Mouse (Mus musculus): ENCODE data around the gene Lenep. TPM values are rescaled to one million over a fixed set of nuclear protein-coding genes. Genes with fewer than 3 reads are reported as not detected.
"Not testable (repeated sequence)": the region's sequence is repeated elsewhere in the genome, so short reads cannot be mapped to it uniquely, and the experiment has no call there.

The Lenep gene
- polyA plus RNA-seq, 1 experiment from 2014 or later, result 0.89 TPM

- WGBS, result 3% methylated on average over 67 of the region's 68 CpGs
- Histone ChIP-seq H3K4me3 (peak within 1 kb of the TSS; percentile 95), H3K9me3 (no peaks in the 10 kb centered on the region), H3K27me3 (no peaks in the 10 kb centered on the region), H3K36me3 (peaks cover 26% of the 10 kb centered on the region), H3K27ac (replicated peaks) (peak within 1 kb of the TSS; percentile 92), H3K4me1 (replicated peaks) (peaks cover 20% of the 10 kb centered on the region), H3K9ac (peak within 1 kb of the TSS; percentile 98), H3K4me2 (peak within 1 kb of the TSS; percentile 81)
- peak; percentile 97 for ATAC-seq (ENCODE audit: low FRiP score, low read depth)
Measured at GRCm38 (mm10) chr3:89430171-89431159, 27.9 kb upstream of the Lenep start, which contains the start of gene Pygo2. TSS of gene Pygo2 (plus strand) at chr3:89430214.

- not testable (repeated sequence) for H3K9me3 ChIP-seq; H3K27me3 ChIP-seq; ATAC-seq (ENCODE audit: low FRiP score, low read depth); H3K9ac ChIP-seq; H3K4me2 ChIP-seq; H3K27ac ChIP-seq (replicated peaks); H3K4me3 ChIP-seq
- peaks cover 17% of the 10 kb centered on the region for H3K36me3 ChIP-seq
- 92% methylated on average over 7 of the region's 7 CpGs for WGBS
- peaks cover 20% of the 10 kb centered on the region for H3K4me1 ChIP-seq (replicated peaks)
Measured at GRCm38 (mm10) chr3:89429021-89429420, 26.4 kb upstream of the Lenep start.

GRCm38 (mm10) chr3:89425876-89426275 lies 23.3 kb upstream of the Lenep start:
- H3K9me3 ChIP-seq, result no peaks in the 10 kb centered on the region
- no peaks in the 10 kb centered on the region for H3K36me3 ChIP-seq
- H3K4me1 ChIP-seq (replicated peaks), result peaks cover 18% of the 10 kb centered on the region
- H3K4me3 ChIP-seq, result no peak overlapping the region
- H3K9ac ChIP-seq, result no peak overlapping the region
- H3K27me3 ChIP-seq, result no peaks in the 10 kb centered on the region
- WGBS, result 84% methylated on average over 4 of the region's 4 CpGs
- no peak overlapping the region for H3K4me2 ChIP-seq
- ATAC-seq (ENCODE audit: low FRiP score, low read depth), result no peak
- H3K27ac ChIP-seq (replicated peaks), result no peak overlapping the region

GRCm38 (mm10) chr3:89425141-89425525 lies 22.5 kb upstream of the Lenep start:
- Histone ChIP-seq H3K36me3 (no peaks in the 10 kb centered on the region), H3K4me2 (no peak overlapping the region), H3K9me3 (no peaks in the 10 kb centered on the region), H3K4me1 (replicated peaks) (peaks cover 17% of the 10 kb centered on the region), H3K27ac (replicated peaks) (no peak overlapping the region), H3K27me3 (no peaks in the 10 kb centered on the region), H3K9ac (no peak overlapping the region), H3K4me3 (no peak overlapping the region)
- WGBS, result 86% methylated on average over 5 of the region's 5 CpGs
- ATAC-seq (ENCODE audit: low FRiP score, low read depth), result no peak

- H3K9ac ChIP-seq, result no peak overlapping the region
- H3K9me3 ChIP-seq, result no peaks in the 10 kb centered on the region
- H3K36me3 ChIP-seq, result no peaks in the 10 kb centered on the region
- no peak for ATAC-seq (ENCODE audit: low FRiP score, low read depth)
- 90% methylated on average over 5 of the region's 5 CpGs for WGBS
- H3K27ac ChIP-seq (replicated peaks), result no peak overlapping the region
- H3K4me1 ChIP-seq (replicated peaks), result peaks cover 22% of the 10 kb centered on the region
- H3K4me2 ChIP-seq, result no peak overlapping the region
- no peaks in the 10 kb centered on the region for H3K27me3 ChIP-seq
- H3K4me3 ChIP-seq, result no peak overlapping the region
Measured at GRCm38 (mm10) chr3:89424416-89425140, 22.0 kb upstream of the Lenep start.

- ATAC-seq (ENCODE audit: low FRiP score, low read depth), result no peak
- WGBS, result 75% methylated on average over 6 of the region's 6 CpGs
- Histone ChIP-seq H3K27me3 (no peaks in the 10 kb centered on the region), H3K4me3 (peak overlapping the region; percentile 34; the same call in 1 of the 2 replicates), H3K9ac (no peak overlapping the region), H3K9me3 (no peaks in the 10 kb centered on the region), H3K4me2 (peak overlapping the region; percentile 58), H3K4me1 (replicated peaks) (peaks cover 28% of the 10 kb centered on the region), H3K36me3 (no peaks in the 10 kb centered on the region), H3K27ac (replicated peaks) (no peak overlapping the region)
Measured at GRCm38 (mm10) chr3:89422556-89423205, 20.1 kb upstream of the Lenep start.

GRCm38 (mm10) chr3:89421810-89422473 lies 19.3 kb upstream of the Lenep start:
- Histone ChIP-seq H3K27ac (replicated peaks) (peak overlapping the region; percentile 31; the same call in 1 of the 2 replicates), H3K27me3 (no peaks in the 10 kb centered on the region), H3K9ac (peak overlapping the region; percentile 50), H3K4me3 (peak overlapping the region; percentile 34), H3K4me2 (peak overlapping the region; percentile 58), H3K4me1 (replicated peaks) (peaks cover 34% of the 10 kb centered on the region), H3K36me3 (no peaks in the 10 kb centered on the region), H3K9me3 (no peaks in the 10 kb centered on the region)
- WGBS, result 9% methylated on average over 22 of the region's 22 CpGs
- ATAC-seq (ENCODE audit: low FRiP score, low read depth), result no peak

GRCm38 (mm10) chr3:89421002-89421774 lies 18.6 kb upstream of the Lenep start:
- 3% methylated on average over 11 of the region's 11 CpGs for WGBS
- no peaks in the 10 kb centered on the region for H3K9me3 ChIP-seq
- peak overlapping the region; percentile 58 for H3K4me2 ChIP-seq
- peak overlapping the region; percentile 31 for H3K27ac ChIP-seq (replicated peaks)
- H3K27me3 ChIP-seq, result no peaks in the 10 kb centered on the region
- peaks cover 40% of the 10 kb centered on the region for H3K4me1 ChIP-seq (replicated peaks)
- peak; percentile 35; the same call in 1 of the 2 replicates for ATAC-seq (ENCODE audit: low FRiP score, low read depth)
- H3K4me3 ChIP-seq, result peak overlapping the region; percentile 34
- no peaks in the 10 kb centered on the region for H3K36me3 ChIP-seq
- peak overlapping the region; percentile 50 for H3K9ac ChIP-seq

GRCm38 (mm10) chr3:89420421-89420820 lies 17.8 kb upstream of the Lenep start:
- Histone ChIP-seq H3K36me3 (no peaks in the 10 kb centered on the region), H3K27ac (replicated peaks) (peak overlapping the region; percentile 15), H3K4me3 (no peak overlapping the region), H3K4me1 (replicated peaks) (peaks cover 40% of the 10 kb centered on the region), H3K4me2 (no peak overlapping the region; the same call in 1 of the 2 replicates), H3K9me3 (no peaks in the 10 kb centered on the region), H3K9ac (no peak overlapping the region), H3K27me3 (no peaks in the 10 kb centered on the region)
- WGBS, result 61% methylated on average over 2 of the region's 2 CpGs
- ATAC-seq (ENCODE audit: low FRiP score, low read depth), result no peak

GRCm38 (mm10) chr3:89419981-89420380 lies 17.4 kb upstream of the Lenep start:
- ATAC-seq (ENCODE audit: low FRiP score, low read depth), result no peak
- no peaks in the 10 kb centered on the region for H3K27me3 ChIP-seq
- WGBS, result 38% methylated on average over 3 of the region's 3 CpGs
- H3K9me3 ChIP-seq, result no peaks in the 10 kb centered on the region
- peak overlapping the region; percentile 89 for H3K27ac ChIP-seq (replicated peaks)
- H3K4me3 ChIP-seq, result peak overlapping the region; percentile 64
- peak overlapping the region; percentile 56; the same call in 1 of the 2 replicates for H3K9ac ChIP-seq
- peaks cover 3% of the 10 kb centered on the region for H3K36me3 ChIP-seq
- peaks cover 40% of the 10 kb centered on the region for H3K4me1 ChIP-seq (replicated peaks)
- peak overlapping the region; percentile 96 for H3K4me2 ChIP-seq
